Comparison of ENCODE assay signal across 10 mouse cellular contexts in the genomic region with DNA sequence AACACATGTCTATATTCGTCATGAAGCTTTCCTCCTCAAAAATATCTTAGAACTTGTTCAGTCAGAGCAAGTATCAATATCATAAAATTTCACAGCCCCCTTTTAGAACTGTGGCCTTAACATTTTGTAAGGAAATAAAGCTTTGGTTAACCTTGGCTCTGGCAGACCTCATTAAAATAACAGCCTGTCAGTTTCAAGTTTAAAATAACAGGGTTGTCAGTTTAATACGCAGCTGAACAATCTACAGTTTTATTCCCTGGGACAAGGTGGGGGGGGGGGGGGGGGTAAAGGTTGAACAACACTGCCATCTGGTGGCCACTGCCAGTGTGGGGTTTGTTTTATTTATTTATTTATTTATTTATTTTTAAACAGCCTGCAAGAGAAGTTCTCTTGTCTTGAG.
DNase-seq lines count a peak whose midpoint lies in the region; ATAC-seq and TF ChIP-seq lines count a peak whose summit lies in the region.
"Had no signal": no experiment of that assay in that cellular context is flagged by ENCODE, and none has a peak within 500 bp of the region (broad histone marks: within the 10 kb centered on the region; RNA-seq: fewer than 3 reads in every experiment).

No protein-coding gene starts in this region.

- H3K4me2 ChIP-seq in lung, embryonic 16.5 days (ENCODE audit: low read depth, low read length), result no peak overlapping the region
- H3K4me2 ChIP-seq in intestine, postnatal 0 days (replicated peaks; ENCODE audit: low read depth), result no peak overlapping the region

- H3K9me3 ChIP-seq in lung, embryonic 16.5 days (ENCODE audit: control insufficient read depth, low read length), result no peaks in the 10 kb centered on the region
- H3K9me3 ChIP-seq in intestine, postnatal 0 days (ENCODE audit: control insufficient read depth), result no peaks in the 10 kb centered on the region

- no peak overlapping the region for H3K4me3 ChIP-seq in lung, embryonic 16.5 days (ENCODE audit: low read length)
- no peak overlapping the region for H3K4me3 ChIP-seq in intestine, postnatal 0 days (ENCODE audit: low read depth, low read length)
- H3K4me3 ChIP-seq: erythroblast, embryonic 14.5 days had no signal

- no peak overlapping the region for H3K9ac ChIP-seq in lung, embryonic 16.5 days (ENCODE audit: low read length)
- no peak overlapping the region for H3K9ac ChIP-seq in intestine, postnatal 0 days (ENCODE audit: low read depth, low read length)

- peak; percentile 3 for DNase-seq in cerebellum, adult 11 months
- no peak for DNase-seq in cerebellum, adult 9-10 months
- no peak for DNase-seq in lung, adult 18-20 months
- DNase-seq in c-Kit-positive CD71-positive TER-119-positive erythroid progenitor cells, embryonic 14.5 days (ENCODE audit: low spot score), result peak; percentile 9
- DNase-seq in retina, adult 2 months (ENCODE audit: low read depth, low spot score), result peak; percentile 49
- no peak for DNase-seq in spleen, adult 12 weeks (ENCODE audit: low spot score)

- no peak overlapping the region for H3K27ac ChIP-seq in lung, embryonic 16.5 days (ENCODE audit: low read length)
- no peak overlapping the region for H3K27ac ChIP-seq in intestine, postnatal 0 days (ENCODE audit: low read depth, low read length)
- H3K27ac ChIP-seq: macrophage had no signal

- peak; percentile 59 for TF ChIP-seq CTCF in intestine, postnatal 0 days (IDR thresholded peaks at IDR 0.05; ENCODE audit: low read depth)

- H3K27me3 ChIP-seq in lung, embryonic 16.5 days (ENCODE audit: control insufficient read depth, insufficient read depth, low read depth, low read length), result no peaks in the 10 kb centered on the region
- H3K27me3 ChIP-seq in intestine, postnatal 0 days (replicated peaks; ENCODE audit: control insufficient read depth, insufficient read depth, low read length), result no peaks in the 10 kb centered on the region

- H3K4me1 ChIP-seq in lung, embryonic 16.5 days (replicated peaks; ENCODE audit: control insufficient read depth, insufficient read depth, low read length), result 0 out of 2 replicates have a peak, but pooled peaks cover 4% of the 10 kb centered on the region
- H3K4me1 ChIP-seq in intestine, postnatal 0 days (replicated peaks; ENCODE audit: control insufficient read depth, insufficient read depth, low read length), result no peaks in the 10 kb centered on the region

- no peaks in the 10 kb centered on the region for H3K36me3 ChIP-seq in lung, embryonic 16.5 days (ENCODE audit: control insufficient read depth, insufficient read depth, low read length)
- no peaks in the 10 kb centered on the region for H3K36me3 ChIP-seq in intestine, postnatal 0 days (ENCODE audit: control insufficient read depth, insufficient read depth)

- ATAC-seq in lung, embryonic 16.5 days (ENCODE audit: low read depth), result peak; percentile 36; the same call in 1 of the 2 replicates
- ATAC-seq in intestine, postnatal 0 days, result no peak

- 14% methylated on average over 2 of the region's 2 CpGs for WGBS in lung, embryonic 16.5 days
- WGBS in intestine, postnatal 0 days, result 31% methylated on average over 2 of the region's 2 CpGs

Comparison
In these comparisons a context has a peak if more than half of its experiments do, and no peak if none do; other contexts are left out.
1. DNase-seq: peak in cerebellum, adult 11 months (single experiment), c-Kit-positive CD71-positive TER-119-positive erythroid progenitor cells, embryonic 14.5 days (single experiment) and retina, adult 2 months (single experiment); none in cerebellum, adult 9-10 months (single experiment), lung, adult 18-20 months (0 of 2) and spleen, adult 12 weeks (single experiment).